Mouse (Mus musculus): ENCODE results near the gene Fbxo9.

- TF ChIP-seq CTCF (IDR thresholded peaks at IDR 0.05; ENCODE audit: low read depth, low read length) (no peak), POLR2A (IDR thresholded peaks at IDR 0.05; ENCODE audit: insufficient read depth, low read length) (no peak)
Observed at GRCm38 (mm10) chr9:78050452-78050970, 58.4 kb downstream of the Fbxo9 start.
